Mouse (Mus musculus) ES-CJ7 (cell line): ENCODE results near the gene Pmm2.

ENCODE experiments used
- DNase-seq: peaks from one replicate; pipeline ENCODE4 v3.0.0; 2011; ENCODE audit warnings: low read depth, low spot score

Gene Pmm2

DNA sequence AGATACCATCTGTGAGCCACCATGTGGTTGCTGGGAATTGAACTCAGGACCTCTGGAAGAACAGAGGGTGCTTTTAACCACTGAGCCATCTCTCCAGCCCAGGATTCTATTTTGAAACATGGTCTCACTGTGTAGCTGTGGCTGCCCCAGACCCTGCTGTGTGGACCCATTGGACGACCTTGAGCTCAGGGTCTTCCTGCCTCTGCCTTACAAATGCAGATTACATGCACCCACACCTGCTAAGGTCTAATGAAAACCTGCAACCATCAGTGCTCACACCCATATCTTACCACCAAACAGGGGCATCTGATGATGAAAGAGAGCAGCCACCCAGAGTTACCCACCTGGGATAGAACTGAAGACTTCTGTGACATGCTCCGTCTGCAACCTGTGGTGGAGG is 18.8 kb downstream of the Pmm2 start:
- DNase-seq, result peak; percentile 69

DNA sequence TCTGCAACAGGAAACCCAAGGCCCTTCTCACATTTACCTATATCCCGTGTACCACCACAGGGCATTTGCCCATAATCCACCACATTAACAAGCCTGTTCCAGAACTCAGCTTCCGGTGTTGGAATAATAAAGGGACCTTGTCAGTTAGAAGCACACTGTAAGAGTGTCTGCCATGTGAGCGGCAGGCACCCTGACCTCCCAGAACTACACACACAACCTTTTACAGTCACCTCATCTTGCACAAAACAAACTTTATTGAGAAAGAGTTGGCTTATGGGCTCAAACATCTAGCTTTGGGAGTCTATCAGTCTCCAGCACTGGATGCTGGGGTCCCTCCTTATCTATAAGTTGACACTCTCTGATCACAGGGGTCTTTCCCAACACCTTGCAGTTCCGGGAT is 20.9 kb downstream of the Pmm2 start:
- no peak for DNase-seq

DNA sequence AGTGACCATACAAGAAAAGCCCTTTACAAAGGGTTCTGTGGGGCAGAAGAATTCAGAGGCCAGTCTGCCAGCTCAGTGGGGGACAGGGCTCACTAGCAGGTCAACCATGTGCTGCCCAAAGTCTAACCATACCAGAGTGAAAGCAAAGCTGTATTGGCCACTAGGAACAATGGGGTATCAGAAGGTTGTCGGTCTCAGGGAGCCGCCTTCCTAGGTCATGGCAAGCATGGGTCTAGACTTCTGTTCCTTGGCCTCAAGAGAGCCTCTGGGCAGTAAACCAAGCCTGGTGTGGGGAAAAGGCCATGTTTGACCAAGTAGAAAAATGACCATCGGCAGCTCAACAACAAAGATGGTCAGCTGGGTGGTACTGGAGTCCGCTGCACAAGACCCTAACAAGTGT is 21.3 kb downstream of the Pmm2 start:
- no peak for DNase-seq

DNA sequence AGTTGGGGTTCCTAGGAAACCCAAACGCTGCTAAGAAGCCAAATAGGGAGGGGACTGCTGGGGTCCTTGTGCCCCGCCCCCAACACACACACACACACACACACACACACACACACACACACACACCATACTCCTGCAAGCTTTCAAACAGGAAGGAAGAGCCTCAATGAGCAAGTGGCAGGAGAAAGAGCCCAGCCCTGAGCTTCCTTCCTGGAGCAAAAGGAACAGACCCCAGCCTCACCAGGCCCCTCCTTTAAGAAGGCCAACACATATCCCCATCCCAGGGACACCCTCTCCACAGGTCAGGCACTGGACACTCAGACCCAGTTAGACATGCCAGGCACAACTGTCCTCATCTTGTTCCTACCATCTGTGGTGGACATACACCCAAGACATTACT is 25.5 kb downstream of the Pmm2 start:
- DNase-seq, result no peak

DNA sequence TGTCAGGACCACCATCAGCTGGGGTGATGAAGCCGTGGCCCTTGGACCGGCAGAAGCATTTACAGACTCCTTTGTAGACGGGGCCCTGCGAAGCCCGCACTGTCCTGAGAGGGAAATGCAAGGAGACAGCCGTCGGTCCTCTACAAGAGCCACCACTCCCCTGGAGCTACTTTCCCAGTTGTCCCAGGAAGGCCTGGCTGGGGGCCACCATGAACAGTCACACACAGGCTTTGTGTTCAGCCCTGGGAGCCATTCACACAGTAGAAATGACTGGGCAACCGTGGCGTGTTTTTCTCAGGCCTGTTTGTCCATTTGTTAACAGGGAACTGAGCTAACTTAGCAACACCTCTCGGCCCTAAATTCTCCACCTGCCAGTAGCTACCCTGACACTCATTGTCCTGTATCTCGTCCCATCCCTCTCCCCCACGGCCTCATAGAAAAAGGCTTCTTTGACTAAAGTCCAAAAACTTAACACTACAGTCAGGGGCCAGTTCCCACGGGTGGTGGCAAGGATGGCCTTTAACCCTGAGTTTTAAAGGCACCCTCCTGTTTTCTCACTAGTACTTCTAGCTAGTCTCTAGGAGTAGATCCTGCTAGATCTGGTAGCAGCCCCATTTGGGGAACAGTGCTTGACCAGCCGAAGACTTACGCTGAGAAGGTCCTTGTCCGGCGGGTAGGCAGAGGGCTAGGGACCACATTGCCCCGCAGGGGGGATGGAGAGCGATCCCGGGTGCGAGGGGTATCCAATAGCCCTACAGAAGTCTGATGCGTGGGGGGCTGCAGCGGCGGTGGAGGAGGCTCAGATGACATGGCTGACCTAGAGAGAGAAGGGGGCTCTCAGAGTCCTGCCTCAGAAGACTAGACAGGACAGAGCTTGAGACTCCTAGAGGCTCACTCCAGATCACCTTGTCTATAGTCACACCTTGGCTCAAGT is 26.4 kb downstream of the Pmm2 start:
- no peak for DNase-seq

DNA sequence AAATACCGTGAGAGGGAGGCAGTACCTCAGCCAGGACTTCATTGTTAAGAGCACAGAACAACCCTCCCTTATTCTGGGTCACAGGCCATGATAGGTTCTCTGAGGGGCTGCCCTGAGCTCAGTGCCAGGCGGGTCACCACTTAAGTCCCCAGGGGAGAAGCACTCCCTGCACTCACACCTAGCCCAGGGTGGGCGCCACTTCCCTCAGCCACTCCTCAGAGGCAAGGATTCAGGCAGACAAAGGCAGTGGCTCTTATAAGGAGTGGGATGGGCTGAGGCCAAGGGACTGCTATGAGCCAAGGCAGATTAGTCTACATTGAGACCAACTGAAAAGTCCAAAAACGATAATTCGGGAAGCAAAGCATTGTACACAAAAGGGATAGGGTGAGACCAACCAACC is 27.9 kb downstream of the Pmm2 start:
- DNase-seq, result no peak

DNA sequence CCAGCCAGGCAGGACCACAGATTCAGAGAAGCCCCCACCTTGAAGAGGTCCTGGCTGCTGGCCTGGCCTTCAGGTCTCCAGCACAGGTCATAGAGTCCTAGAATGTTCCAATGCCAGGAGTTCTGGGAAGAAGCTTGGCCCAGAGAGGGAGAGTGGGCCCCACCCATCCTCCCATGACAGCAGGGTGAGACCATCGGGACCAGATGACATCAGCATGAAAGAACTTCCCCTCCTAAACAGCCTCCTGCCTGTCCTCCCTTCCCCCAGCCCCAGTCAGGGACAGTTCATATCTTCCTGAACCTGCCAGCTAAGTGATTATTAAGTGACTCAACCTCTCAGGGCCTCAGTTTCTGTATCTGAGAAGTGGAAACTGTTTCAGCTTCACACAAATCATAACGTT is 29.0 kb downstream of the Pmm2 start:
- DNase-seq, result no peak

DNA sequence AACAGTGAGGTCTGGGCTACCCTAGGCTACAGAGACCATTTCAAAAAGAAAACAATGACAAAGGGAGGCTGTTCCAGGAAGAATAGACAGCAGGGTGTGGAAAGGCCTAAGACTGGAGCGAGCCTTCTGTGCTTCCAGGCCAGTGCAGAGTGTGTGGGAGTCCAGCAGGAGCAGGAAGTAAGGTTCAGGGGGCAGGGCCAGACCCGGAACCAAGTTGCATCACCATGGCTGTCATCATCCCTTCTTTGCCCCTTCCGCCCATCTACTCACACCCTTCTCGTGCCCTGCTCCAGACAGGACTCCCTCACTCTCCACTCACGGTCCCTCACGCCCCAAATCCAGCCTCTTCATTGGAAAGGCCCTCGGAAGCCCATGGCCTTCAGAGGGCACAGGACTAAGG is 29.8 kb downstream of the Pmm2 start:
- DNase-seq, result no peak

DNA sequence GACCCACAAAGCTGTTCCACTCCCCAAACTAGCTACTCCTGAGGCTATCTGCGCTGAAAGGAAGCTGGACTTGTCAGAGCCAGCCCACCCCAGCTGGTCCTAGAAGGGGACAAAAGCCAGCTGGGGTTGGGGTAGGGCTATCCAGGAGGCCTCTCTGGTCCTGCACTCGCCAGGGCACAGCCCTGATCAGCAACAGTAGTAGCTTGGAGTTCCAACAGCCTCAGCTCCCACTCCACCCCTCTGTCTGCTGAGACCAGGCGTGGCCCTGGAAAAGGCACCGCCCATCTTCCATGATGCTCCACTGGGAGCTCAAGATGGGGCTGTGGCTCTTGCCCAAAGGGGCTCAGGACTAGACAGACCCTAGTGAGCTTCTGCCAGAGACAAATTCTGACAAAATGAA is 30.3 kb downstream of the Pmm2 start:
- DNase-seq, result no peak

DNA sequence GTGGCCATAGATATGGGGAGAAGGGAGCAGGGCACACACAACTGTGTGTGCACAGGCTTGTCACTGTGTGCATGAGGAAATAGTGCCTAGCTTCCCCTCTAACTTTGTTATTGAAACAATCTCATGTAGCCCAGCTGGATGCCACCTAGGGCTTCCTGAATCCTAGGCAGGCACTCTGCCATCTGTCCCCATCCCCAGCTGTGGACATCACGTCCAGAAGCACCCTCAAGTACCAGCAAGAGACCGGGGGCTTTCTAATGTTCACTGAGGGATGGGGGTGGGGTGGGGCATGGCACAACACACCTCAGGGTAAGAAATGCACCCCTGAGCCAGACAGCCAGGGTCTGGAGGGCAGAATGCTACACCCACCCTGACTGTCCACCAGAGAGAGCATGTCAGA is 30.9 kb downstream of the Pmm2 start:
- no peak for DNase-seq

DNA sequence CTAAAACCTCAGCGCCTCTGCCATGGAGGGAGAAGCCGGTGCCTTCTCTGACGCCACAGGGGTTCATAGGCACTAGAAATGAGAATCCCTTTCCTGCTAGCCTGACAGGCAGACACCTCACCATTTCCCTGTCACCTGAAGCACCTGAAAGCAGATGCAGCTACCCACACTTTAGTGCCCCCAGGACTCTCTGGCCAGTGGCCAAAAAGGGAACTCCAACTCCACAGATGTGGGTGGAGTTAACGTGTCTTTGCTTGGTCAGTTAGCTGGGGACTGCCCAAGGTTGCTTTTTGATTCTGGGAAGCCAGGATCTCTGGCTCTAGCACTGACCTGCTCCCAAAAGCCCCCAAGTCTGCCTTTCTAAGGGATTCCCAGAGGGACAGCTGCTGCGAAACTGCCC is 32.0 kb downstream of the Pmm2 start:
- DNase-seq, result no peak

DNA sequence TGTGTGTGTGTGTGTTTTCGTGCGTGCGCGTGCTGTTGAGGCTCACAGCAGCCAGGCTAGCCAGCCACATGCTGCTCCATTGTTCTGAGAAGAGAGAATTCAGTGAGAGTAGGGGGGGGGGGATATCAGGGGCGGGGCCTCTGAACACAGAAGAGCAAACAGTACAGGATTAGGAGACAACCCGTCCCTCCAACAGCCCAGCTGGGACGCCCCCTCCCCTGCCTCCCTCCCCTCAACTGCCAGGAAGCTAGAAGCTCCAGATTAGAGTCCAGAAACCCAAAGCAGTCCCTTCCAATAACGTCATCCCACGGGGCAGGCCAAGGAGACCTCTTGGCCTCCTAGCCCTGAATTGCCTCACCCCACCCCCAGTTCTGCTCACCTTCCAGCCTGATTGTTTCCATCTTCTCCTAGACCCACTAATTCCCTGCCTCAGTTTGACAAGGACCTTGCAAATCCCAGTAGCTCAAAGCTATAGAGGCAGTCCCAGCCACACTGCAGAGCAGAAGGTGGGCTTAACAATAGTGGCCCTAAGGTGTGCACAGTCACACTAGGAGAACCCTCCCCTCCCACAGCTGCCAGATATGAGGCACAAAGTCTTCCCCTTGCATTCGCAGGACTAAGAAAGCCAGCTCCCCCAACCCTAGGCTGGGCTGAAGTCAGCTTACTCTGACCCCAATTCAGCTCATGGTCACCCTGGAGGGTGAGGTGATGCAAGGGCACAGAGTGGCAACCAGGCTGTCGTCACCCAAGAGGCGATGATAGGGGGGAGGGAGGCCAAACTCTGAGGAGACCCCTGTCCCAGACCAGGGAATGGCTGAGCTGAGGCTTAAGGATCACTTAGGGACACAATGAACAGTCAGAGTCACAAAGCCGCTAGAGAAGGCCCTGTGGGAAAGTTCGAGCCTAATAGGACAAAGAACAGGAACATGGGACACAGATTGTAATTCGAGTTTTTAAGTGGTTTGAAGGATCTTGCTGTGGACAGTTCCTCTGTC is 32.9 kb downstream of the Pmm2 start:
- DNase-seq, result no peak

DNA sequence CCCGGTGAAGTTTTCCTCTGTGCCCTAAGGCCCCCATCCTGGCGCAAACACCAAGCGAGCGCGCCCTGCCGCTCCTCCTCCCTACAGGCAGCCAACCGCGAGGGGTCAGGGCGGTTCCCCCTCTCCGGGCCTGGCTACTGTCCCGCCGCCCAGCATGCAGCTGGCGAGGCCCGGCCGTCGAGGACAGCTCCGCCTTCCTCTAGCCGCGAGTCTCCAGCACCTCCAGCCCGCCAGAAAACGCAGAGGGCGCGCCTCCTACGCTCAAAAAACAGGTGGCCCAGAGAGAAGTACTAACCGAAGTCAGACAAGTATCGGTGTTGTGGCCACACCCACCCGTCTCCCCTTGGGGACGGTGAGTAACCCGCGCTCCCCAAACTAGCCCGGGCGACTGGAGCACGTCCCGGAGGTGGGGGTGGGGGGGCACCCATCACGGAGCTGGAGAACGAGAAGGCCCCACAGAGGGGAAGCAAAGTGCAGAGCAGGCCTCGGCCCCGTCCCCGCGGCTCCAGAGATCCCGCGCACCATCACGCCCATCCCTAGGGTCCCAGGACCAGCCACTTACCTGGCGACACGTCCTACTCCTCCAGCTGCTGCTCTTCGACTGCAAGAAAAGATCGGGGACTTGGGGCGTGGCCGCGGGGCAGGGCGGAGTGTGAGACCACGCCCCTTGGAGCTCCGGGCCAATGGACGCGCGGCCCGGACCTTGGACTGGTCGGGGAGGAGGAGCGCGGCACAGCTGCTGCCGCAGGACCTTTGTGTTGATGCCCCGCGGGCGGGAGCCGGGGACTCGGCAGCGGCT is 34.3 kb downstream of the Pmm2 start, which contains the start of gene Carhsp1:
TSS of gene Carhsp1 (minus strand) at position 605 of the 799 bp plus-strand sequence.
- peak; percentile 96 for DNase-seq

DNA sequence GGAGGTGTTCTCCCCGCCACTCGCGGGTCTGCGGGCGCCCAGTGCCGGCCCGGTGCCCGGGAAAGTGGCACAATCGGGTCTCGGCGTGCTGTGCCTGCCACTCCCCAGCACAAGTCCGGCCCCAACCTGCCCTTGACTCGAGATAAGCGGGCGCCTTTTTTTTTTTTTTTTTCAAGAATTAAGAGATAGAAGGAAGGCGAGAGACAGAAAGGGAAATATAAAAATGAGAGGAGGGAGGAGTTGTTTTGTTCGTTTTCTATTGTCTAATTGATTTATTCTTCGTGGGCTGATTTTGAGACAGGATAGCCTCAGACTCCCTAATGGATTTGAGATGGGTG is 34.8 kb downstream of the Pmm2 start:
- DNase-seq, result no peak

DNA sequence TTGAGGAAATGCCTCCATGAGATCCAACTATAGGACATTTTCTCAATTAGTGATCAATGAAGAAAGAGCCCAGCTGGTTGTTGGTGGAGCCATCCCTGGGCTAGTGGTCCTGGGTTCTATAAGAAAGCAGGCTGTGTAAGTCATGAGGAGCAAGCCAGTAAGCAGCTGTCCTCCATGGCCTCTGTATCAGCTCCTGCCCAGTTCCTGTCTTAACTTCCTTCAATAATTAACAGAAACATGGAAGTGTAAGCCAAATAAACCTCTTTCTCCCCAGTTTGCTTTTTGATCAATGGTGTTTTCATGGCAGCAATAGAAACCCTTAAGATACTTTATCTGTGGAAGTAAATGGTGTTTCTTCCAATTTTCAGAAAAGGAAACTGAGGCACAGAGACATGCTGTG is 35.3 kb downstream of the Pmm2 start:
- no peak for DNase-seq

DNA sequence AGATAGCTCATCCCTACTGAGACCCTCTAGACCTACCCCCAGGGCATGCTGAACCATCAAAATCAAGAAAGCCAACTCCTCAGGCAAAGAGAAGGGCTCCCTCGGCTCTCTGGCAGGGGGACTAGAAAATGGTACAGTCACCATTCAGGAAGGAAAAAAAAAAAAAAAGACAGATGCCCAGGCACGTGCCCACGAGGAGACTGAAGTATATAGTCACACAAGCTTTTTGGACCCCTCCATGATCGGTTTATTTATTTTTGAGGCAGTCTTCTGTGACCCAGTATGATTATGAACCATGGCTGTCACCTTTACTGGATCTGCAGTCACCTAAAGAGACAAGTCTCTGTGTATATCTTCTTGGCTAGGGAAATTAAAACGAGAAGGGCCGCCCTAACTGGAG is 35.9 kb downstream of the Pmm2 start:
- no peak for DNase-seq

DNA sequence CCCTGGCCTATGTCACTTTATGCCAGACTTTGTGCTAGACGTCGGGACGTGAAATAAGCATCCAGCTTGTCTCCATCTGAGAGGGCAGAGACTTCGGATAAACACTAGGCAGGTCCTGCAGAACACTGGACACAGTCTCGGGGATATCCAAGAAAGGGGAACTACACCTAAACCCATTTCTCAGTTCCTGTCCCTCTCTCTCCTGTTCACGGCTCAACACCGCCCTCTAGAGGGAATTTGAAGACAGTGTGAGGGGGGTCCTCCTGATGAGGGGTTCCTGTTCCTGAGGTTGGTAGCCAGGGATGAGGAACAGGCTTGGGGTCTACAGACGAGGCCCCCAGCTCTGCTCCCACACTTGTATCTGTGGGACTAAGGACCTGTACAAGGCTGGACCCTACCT is 36.7 kb downstream of the Pmm2 start:
- DNase-seq, result peak; percentile 81

DNA sequence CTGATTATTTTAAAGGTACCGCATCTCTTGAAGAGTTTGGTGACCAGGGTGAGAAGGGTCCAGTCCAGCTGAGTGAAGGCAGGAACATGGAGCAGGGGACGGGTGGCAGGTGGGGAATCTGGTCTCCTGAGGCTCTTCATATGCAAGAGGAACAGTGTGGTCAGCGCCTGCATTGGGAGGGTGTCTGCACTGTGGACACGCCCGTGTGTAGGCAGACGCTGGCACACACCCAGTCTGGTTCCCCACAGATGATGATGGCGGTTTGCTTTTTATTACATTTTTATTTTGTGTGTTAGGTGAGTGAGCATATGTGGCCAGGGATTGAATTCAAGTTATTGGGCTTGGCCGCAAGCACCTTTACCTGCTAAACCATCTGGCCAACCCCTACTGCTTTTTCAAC is 38.1 kb downstream of the Pmm2 start:
- no peak for DNase-seq

DNA sequence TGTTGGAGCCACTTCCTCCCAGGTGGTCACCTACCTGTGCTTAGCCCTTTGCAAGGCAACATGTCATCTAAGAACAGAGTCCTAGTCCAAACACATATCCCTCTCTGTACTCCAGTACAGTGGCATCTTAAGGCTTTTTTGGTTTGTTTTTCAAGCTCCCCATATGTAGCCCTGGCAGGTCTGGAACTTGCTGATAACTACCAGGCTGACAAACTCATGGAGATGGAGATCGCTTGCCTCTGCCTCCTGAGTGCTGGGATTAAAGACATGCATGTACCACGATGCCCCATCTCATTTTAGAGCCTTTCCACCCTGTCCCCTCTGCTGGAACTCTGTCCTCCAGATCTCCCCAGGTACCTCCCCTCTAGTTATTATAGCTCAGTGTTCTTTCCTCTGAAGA is 38.8 kb downstream of the Pmm2 start:
- no peak for DNase-seq

DNA sequence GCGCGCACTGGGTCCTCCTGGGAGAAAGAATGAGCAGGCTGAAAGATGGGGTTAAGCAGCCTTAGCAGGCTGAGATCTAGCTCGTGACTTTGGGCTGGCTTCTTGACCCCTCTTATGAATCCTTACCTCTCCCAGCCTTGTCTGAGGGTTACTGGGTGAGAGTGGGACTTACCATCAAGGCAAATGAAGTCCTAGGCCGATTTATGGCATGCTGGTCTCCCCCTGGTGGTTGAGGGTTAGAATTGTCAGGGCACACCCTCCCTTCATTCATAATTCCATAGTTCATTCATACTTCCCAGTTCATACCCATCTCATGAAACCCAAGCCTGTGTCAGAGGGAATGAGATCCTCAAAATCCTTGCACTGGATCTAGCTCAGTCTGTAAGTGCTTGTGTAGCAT is 39.3 kb downstream of the Pmm2 start:
- peak; percentile 68 for DNase-seq

DNA sequence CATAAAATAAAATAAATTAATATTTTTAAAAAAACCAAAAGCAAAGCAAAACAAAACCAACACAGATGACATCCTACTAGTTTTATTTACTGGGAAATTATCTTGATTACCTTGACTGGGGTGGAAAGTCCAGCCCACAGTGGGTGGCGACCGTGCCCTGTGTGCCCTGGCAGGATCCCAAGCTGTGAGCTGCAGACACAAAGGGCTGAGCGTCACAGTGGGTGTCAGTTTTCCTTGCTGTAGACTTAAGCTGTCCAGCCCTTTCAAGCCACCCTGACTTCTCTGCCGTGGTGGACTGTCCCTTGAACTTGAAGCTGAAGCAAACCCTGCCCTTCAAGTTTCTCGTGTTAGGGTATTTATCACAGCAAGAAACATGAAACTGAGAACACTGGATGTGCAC is 40.6 kb downstream of the Pmm2 start:
- no peak for DNase-seq

DNA sequence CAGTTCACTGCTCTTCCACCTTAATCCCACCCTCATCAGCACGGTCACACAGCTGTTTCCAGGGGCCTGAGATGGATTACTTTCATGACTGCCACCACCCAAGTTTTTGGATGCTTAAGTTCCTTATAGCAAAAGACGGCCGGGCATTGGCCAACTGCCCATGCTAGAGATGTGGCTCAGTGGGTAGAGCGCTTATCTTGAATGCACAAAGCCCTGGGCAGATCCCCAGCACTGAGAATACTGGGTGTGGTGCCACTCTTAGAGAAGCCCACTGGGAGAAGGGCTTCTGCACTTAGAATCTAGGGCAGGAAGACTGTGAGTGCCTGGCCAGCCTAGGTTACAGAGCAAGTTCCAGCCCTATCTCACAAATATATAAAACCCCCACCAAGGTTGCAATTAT is 41.2 kb downstream of the Pmm2 start:
- no peak for DNase-seq
